Mouse (Mus musculus) megakaryocyte, embryonic 14.5 days (primary cell): Measurements from ENCODE around the gene Spon1.

Source experiments
- FLI1 ChIP-seq: IDR thresholded peaks from 2 replicates; pipeline ENCODE4 v1.6.1; 2012; ENCODE audit warnings: low read length, inconsistent platforms, mixed read lengths
- GATA1 ChIP-seq: IDR thresholded peaks from 3 replicates; pipeline ENCODE4 v1.6.1; 2012; ENCODE audit warnings: mixed read lengths, low read length, inconsistent platforms, borderline replicate concordance

GRCm38 (mm10) chr7:113791991-113792390 lies 26.2 kb downstream of the Spon1 start:
- TF ChIP-seq GATA1, result no peak
- TF ChIP-seq FLI1, result no peak
